Mouse (Mus musculus): ENCODE data around the gene Alox5ap.

- TF ChIP-seq CTCF (IDR thresholded peaks at IDR 0.05; ENCODE audit: borderline replicate concordance, control insufficient read depth, extremely low read depth, insufficient read depth, low read length, poor library complexity) (no peak), POLR2A (IDR thresholded peaks at IDR 0.05; ENCODE audit: control insufficient read depth, extremely low read depth, insufficient read depth, low read length, poor library complexity) (no peak)
These were observed 72.6 kb downstream of the Alox5ap start for GRCm38 (mm10) chr5:149337148-149337547.

Data from thymus, adult 2 months (tissue).